8 mouse cellular contexts compared by ENCODE assay signal in genomic region chr11:63136205-63136604, GRCm38 (mm10). TPM values are rescaled to one million over a fixed set of nuclear protein-coding genes. Genes with fewer than 3 reads are reported as not detected.
DNase-seq lines count a peak whose midpoint lies in the region; ATAC-seq and TF ChIP-seq lines count a peak whose summit lies in the region.

No protein-coding gene starts in this region.

- no peak overlapping the region for H3K9ac ChIP-seq in hindbrain, postnatal 0 days (replicated peaks; ENCODE audit: low read length)
- H3K9ac ChIP-seq in hindbrain, embryonic 11.5 days (ENCODE audit: low read depth, low read length), result no peak overlapping the region

- H3K4me3 ChIP-seq in hindbrain, postnatal 0 days (ENCODE audit: low read length), result no peak overlapping the region
- H3K4me3 ChIP-seq in hindbrain, embryonic 11.5 days (ENCODE audit: low read depth, low read length), result no peak overlapping the region

- H3K9me3 ChIP-seq in hindbrain, postnatal 0 days (ENCODE audit: low read length), result no peaks in the 10 kb centered on the region
- no peaks in the 10 kb centered on the region for H3K9me3 ChIP-seq in hindbrain, embryonic 11.5 days (ENCODE audit: control insufficient read depth, low read length)

- intact Hi-C loops in heart, postnatal 14 days (cut with DNase I), result loop anchor here (5.0 to 10.0 kb wide), 3 partner anchors 154 to 381 kb away; partner anchors contain the start of genes Gm10428 and Trim16

- H3K36me3 ChIP-seq in hindbrain, postnatal 0 days (ENCODE audit: insufficient read depth, low read length), result no peaks in the 10 kb centered on the region
- no peaks in the 10 kb centered on the region for H3K36me3 ChIP-seq in hindbrain, embryonic 11.5 days (ENCODE audit: control insufficient read depth, insufficient read depth, low read length)

- no peak for ATAC-seq in hindbrain, postnatal 0 days
- no peak for ATAC-seq in hindbrain, embryonic 11.5 days (ENCODE audit: low FRiP score)

- TF ChIP-seq CTCF in hindbrain, postnatal 0 days (IDR thresholded peaks at IDR 0.05; ENCODE audit: low read depth), result no peak

- H3K4me1 ChIP-seq in hindbrain, postnatal 0 days (ENCODE audit: insufficient read depth, low read length), result peaks cover 16% of the 10 kb centered on the region; the same call in 1 of the 2 replicates
- H3K4me1 ChIP-seq in hindbrain, embryonic 11.5 days (replicated peaks; ENCODE audit: control insufficient read depth, insufficient read depth, low read length), result peaks cover 6% of the 10 kb centered on the region; the same call in 1 of the 2 replicates

- DNase-seq in hindbrain, postnatal 0 days (ENCODE audit: low spot score), result peak; percentile 16
- DNase-seq in hindbrain, embryonic 11.5 days (ENCODE audit: low spot score), result no peak
- DNase-seq in adrenal gland, postnatal 36 days, result peak; percentile 69 to 75
- peak; percentile 77 to 78 for DNase-seq in heart, postnatal 14 days
- DNase-seq in lung, adult 18-20 months, result peak; percentile 89 to 94
- DNase-seq in cerebellum, adult 9-11 months, result no peak
- DNase-seq in cerebellum, adult 9-10 months, result no peak
- no peak for DNase-seq in retina, embryonic 14.5 days (ENCODE audit: low spot score)

- no peak overlapping the region for H3K4me2 ChIP-seq in hindbrain, postnatal 0 days (ENCODE audit: low read depth, low read length)
- no peak overlapping the region for H3K4me2 ChIP-seq in hindbrain, embryonic 11.5 days (replicated peaks; ENCODE audit: low read depth, low read length)

- WGBS in hindbrain, postnatal 0 days, result 48% methylated on average over 6 of the region's 6 CpGs
- 80% methylated on average over 6 of the region's 6 CpGs for WGBS in hindbrain, embryonic 11.5 days

- peaks cover 6% of the 10 kb centered on the region; the same call in 1 of the 2 replicates for H3K27me3 ChIP-seq in hindbrain, postnatal 0 days (ENCODE audit: insufficient read depth, low read length)
- H3K27me3 ChIP-seq in hindbrain, embryonic 11.5 days (ENCODE audit: control insufficient read depth, insufficient read depth, low read length), result peaks cover 20% of the 10 kb centered on the region

- peak overlapping the region; percentile 62 for H3K27ac ChIP-seq in hindbrain, postnatal 0 days
- H3K27ac ChIP-seq in hindbrain, embryonic 11.5 days (ENCODE audit: low read depth, low read length), result no peak overlapping the region

RNA-seq across cellular contexts. Expression of gene Pmp22, which starts 7.4 kb away (rescaled TPM):
- total RNA-seq in hindbrain, postnatal 0 days (2014; rRNA removed), result 45.6 and 74.2 TPM in 2 replicates
- 37.8 and 44.1 TPM in 2 replicates for polyA plus RNA-seq in hindbrain, postnatal 0 days (2015; fragmentation: Nextera tagmentation; extraction: Ambion mirVana)
- polyA plus RNA-seq in hindbrain, embryonic 11.5 days (2014; fragmentation: Nextera tagmentation; extraction: Ambion mirVana), result 58.0 and 64.2 TPM in 2 replicates
- total RNA-seq in adrenal gland, postnatal 36 days (2021), result 100 to 1,000 TPM; 111 to 179 TPM
- 10 to 100 TPM; 69.8 to 80.5 TPM for total RNA-seq in heart, postnatal 14 days (2021)

Comparison
In these comparisons a context has a peak if more than half of its experiments do, and no peak if none do; other contexts are left out.
1. DNase-seq: peak in hindbrain, postnatal 0 days (single experiment), adrenal gland, postnatal 36 days (2 of 2), heart, postnatal 14 days (2 of 2) and lung, adult 18-20 months (2 of 2); none in hindbrain, embryonic 11.5 days (single experiment), cerebellum, adult 9-11 months (single experiment), cerebellum, adult 9-10 months (single experiment) and retina, embryonic 14.5 days (single experiment).